Mouse (Mus musculus) brain, embryonic 14.5 days (tissue): ENCODE results near the gene Pts. TPM values are rescaled to one million over a fixed set of nuclear protein-coding genes. Genes with fewer than 3 reads are reported as not detected.

Experiments used
- DNase-seq: peaks from one replicate; pipeline ENCODE4 v3.0.0-alpha.2; 2011; ENCODE audit warnings: low read depth
- CTCF ChIP-seq: fragments of 200-500 bp; IDR thresholded peaks from 2 replicates; pipeline ENCODE4 v1.5.1; 2012; ENCODE audit warnings: inconsistent platforms, mild to moderate bottlenecking, moderate library complexity, borderline replicate concordance; ENCODE audit not compliant: insufficient read depth, insufficient read length; ENCODE audit errors: extremely low read depth
- POLR2A ChIP-seq: fragments of 200-500 bp; IDR thresholded peaks from 2 replicates; pipeline ENCODE4 v1.6.1; 2012; ENCODE audit warnings: mild to moderate bottlenecking, inconsistent platforms, borderline replicate concordance; ENCODE audit not compliant: poor library complexity, insufficient read depth, insufficient read length, severe bottlenecking; ENCODE audit errors: extremely low read depth
- polyA plus RNA-seq: library from polyadenylated mRNA; depleted of rRNA; stranded (reverse); fragments of >200 nt; gene quantifications from 2 replicates; pipeline ENCODE4 v1.2.3, GENCODE M21; 2012

Pts gene
- polyA plus RNA-seq, 1 experiment, result 73.9 TPM

GRCm38 (mm10) chr9:50527860-50528259, 664 bp downstream of the Pts start:
- no peak for DNase-seq
- no peak for TF ChIP-seq POLR2A
- TF ChIP-seq CTCF, result peak; percentile 6; the same call in 1 of the 2 replicates

GRCm38 (mm10) chr9:50525585-50525984, 2.9 kb downstream of the Pts start:
- TF ChIP-seq CTCF, result no peak
- no peak for TF ChIP-seq POLR2A
- no peak for DNase-seq

- TF ChIP-seq POLR2A (no peak), CTCF (no peak)
- no peak for DNase-seq
Observed at GRCm38 (mm10) chr9:50524936-50525335, 3.6 kb downstream of the Pts start.

GRCm38 (mm10) chr9:50522574-50522973, 6.0 kb downstream of the Pts start:
- no peak for DNase-seq
- TF ChIP-seq CTCF (no peak), POLR2A (no peak)

- DNase-seq, result no peak
- no peak for TF ChIP-seq CTCF
- TF ChIP-seq POLR2A, result no peak
Observed at GRCm38 (mm10) chr9:50521562-50521961, 7.0 kb downstream of the Pts start.

- no peak for TF ChIP-seq CTCF
- no peak for TF ChIP-seq POLR2A
- DNase-seq, result no peak
Observed at GRCm38 (mm10) chr9:50520748-50521147, 7.8 kb downstream of the Pts start.

- peak; percentile 24 for DNase-seq
- no peak for TF ChIP-seq POLR2A
- TF ChIP-seq CTCF, result peak; percentile 61
Observed at GRCm38 (mm10) chr9:50518781-50519180, 9.7 kb downstream of the Pts start.

- TF ChIP-seq POLR2A (no peak), CTCF (no peak)
- DNase-seq, result no peak
Observed at GRCm38 (mm10) chr9:50515462-50515861, 13.1 kb downstream of the Pts start.

- TF ChIP-seq POLR2A (no peak), CTCF (no peak)
- no peak for DNase-seq
Observed at GRCm38 (mm10) chr9:50507570-50507969, 21.0 kb downstream of the Pts start.

GRCm38 (mm10) chr9:50505405-50505804, 23.1 kb downstream of the Pts start:
- TF ChIP-seq CTCF (no peak), POLR2A (no peak)
- DNase-seq, result no peak

GRCm38 (mm10) chr9:50502949-50503348, 25.6 kb downstream of the Pts start:
- TF ChIP-seq CTCF, result no peak
- DNase-seq, result no peak

- DNase-seq, result peak; percentile 93
- TF ChIP-seq POLR2A, result no peak
- no peak for TF ChIP-seq CTCF
Observed at GRCm38 (mm10) chr9:50500974-50501501, 27.5 kb downstream of the Pts start.

GRCm38 (mm10) chr9:50500467-50500973, 28.0 kb downstream of the Pts start:
- no peak for TF ChIP-seq CTCF
- no peak for TF ChIP-seq POLR2A
- DNase-seq, result peak; percentile 34

GRCm38 (mm10) chr9:50499781-50500180, 28.7 kb downstream of the Pts start:
- DNase-seq, result no peak
- no peak for TF ChIP-seq CTCF
- no peak for TF ChIP-seq POLR2A
